Mouse (Mus musculus): Measurements from ENCODE around the gene Fam71e1. TPM values are rescaled to one million over a fixed set of nuclear protein-coding genes. Genes with fewer than 3 reads are reported as not detected.

Gene Fam71e1
- not detected in 2 replicates for total RNA-seq (2014; fragmentation: Nextera tagmentation)
- total RNA-seq (2017), result 0.75 TPM in 1 of 2 replicates, not detected in the other

DNA sequence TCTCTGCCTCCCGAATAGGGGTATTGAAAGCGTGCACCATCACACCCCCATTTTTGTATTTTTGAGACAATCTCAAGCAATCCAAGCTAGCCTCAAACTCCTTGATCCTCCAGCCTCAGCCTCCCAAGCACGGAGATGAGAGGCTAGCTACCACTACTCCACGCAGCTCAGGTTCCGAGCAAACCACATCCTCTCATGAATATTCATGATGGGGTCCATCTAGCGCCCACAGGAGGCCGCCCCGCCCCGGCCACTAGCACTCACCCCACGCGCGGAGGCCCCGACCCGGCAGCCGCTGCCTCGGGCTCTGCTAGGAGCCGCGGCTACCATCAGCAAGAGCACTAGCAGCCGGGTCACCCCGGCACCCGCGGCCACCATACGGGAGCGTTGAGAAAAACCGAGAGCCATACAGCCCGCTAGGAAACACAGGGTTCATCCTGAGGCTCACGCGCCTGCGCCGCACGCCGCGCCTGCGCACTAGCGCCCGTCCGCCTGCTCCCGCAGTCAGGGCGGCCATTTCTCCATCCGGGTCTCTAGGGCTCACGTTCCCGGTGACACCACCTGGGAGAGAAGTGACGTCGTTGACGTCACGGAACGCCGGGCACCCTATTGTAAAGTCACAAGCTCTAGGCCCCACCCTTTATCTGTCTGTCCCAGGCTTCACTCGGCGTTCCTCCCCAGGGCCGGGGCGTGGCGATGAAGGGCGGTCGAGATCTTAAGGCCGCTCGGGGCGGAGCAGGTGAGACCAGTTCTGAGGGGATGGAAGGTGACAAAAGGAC is at the start of gene Fam71e1, which contains the start of gene Emc10:
Fam71e1 (plus strand) TSS at position 590 of the 779 bp plus-strand sequence.
Emc10 (minus strand) TSS at position 538 of the 779 bp plus-strand sequence.
- peak; percentile 95 for ATAC-seq (replicated peaks; ENCODE audit: low FRiP score, low TSS enrichment, poor library complexity, severe bottlenecking)

- ATAC-seq (replicated peaks; ENCODE audit: low FRiP score, low TSS enrichment, poor library complexity, severe bottlenecking), result no peak
Measured at GRCm38 (mm10) chr7:44453256-44453655, 43.1 kb upstream of the Fam71e1 start.

DNA sequence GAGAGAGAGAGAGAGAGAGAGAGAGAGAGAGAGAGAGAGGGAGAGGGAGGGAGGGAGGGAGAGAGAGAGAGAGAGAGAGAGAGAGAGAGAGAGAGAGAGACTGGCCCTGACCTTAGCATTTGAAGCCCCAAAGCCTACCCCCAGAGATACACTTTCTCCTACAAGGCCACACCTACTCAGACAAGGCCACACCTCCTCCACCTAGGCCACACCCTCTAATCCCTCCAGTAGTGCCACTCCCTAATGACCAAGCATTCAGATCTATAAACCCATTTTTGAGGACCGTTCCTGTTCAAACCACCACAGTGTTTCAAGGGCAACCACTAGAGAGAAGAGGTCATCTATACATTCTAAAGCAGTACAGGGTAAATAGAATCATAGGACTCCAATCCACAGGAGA is 40.1 kb upstream of the Fam71e1 start:
- no peak for ATAC-seq (replicated peaks; ENCODE audit: low FRiP score, low TSS enrichment, poor library complexity, severe bottlenecking)

DNA sequence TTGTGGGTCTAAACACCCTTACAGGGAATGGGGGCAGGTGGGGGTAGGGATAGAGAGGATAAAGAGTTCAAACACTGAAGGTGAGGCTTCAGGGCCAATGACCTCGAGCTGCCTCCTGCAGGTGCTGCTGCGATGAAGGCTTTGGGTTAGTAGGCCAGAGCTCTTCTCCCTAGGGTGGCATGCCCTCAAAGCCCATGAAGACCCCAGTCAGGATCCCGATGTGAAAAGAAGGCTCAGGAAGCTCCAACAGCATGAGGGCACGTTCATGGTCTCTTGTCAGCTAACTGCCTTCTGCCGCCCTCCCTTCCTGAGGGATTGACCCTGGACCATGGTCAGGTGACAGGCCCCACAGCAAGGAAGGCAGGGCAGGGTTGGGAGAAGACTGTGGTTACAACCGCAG is 36.3 kb upstream of the Fam71e1 start:
- ATAC-seq (replicated peaks; ENCODE audit: low FRiP score, low TSS enrichment, poor library complexity, severe bottlenecking), result no peak

DNA sequence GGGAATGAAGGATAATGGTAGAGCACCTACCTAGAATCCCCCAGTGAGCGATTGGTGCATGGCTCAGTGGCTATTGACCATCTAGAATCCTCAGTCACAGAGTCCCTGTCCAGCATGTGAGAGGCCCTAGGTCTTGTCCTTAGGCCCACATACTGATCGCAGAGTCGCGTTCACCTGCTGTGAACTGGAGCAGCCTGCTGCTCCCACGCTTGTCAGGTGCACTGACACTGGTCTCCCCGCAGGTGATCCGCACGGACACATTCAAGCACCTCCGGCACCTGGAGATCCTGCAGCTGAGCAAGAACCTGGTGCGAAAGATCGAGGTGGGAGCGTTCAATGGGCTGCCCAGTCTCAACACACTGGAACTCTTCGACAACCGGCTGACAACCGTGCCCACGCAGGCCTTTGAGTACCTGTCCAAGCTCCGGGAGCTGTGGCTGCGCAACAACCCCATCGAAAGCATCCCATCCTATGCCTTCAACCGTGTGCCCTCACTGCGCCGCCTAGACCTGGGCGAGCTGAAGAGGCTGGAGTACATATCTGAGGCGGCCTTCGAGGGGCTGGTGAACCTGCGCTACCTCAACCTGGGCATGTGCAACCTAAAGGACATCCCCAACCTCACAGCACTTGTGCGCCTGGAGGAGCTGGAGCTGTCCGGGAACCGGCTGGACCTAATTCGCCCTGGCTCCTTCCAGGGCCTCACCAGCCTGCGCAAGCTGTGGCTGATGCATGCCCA is 35.4 kb upstream of the Fam71e1 start:
- ATAC-seq (replicated peaks; ENCODE audit: low FRiP score, low TSS enrichment, poor library complexity, severe bottlenecking), result no peak

GRCm38 (mm10) chr7:44461503-44462217 is 34.7 kb upstream of the Fam71e1 start:
- no peak for ATAC-seq (replicated peaks; ENCODE audit: low FRiP score, low TSS enrichment, poor library complexity, severe bottlenecking)

DNA sequence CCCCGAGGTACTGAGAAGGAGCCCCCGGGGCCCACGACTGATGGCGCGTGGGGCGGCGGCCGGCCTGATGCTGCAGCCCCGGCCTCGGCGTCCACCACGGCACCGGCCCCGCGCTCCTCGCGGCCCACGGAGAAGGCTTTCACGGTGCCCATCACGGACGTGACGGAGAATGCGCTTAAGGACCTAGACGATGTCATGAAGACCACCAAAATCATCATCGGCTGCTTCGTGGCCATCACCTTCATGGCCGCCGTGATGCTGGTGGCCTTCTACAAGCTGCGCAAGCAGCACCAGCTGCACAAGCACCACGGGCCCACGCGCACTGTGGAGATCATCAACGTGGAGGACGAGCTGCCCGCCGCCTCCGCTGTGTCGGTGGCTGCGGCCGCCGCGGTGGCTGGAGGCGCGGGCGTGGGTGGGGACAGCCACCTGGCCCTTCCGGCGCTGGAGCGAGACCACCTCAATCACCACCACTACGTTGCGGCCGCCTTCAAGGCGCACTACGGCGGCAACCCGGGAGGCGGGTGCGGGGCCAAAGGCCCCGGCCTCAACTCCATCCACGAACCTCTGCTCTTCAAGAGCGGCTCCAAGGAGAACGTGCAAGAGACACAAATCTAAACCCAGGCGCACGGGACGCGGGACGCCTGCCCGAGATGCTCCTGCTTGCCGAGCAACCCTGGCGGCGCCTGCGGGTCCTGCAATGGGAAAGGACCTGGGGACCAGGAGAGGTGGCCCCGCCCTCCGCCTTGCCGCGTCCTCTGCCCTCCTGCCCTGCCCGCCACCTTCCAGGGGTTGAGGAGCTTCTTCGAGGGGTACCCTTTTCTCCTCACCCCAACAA is 33.9 kb upstream of the Fam71e1 start:
- peak; percentile 71 for ATAC-seq (replicated peaks; ENCODE audit: low FRiP score, low TSS enrichment, poor library complexity, severe bottlenecking)

DNA sequence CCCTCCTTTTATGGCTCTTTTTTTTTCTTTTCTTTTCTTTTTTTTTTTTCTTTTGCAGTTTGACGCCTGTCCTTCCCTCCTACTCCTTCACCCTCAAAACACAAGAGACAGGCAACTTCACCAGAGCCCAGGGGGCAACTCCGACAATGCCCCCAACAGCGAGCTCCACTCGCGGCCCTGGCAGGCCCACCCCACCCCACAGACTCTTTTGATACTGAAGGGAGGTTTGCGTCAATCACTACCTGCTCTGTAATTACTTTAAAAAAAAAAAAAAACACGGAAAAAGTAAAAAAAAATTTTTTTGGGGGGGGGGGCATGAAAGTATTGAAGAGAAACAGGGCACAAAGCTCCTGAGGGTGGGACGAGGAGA is 33.3 kb upstream of the Fam71e1 start:
- ATAC-seq (replicated peaks; ENCODE audit: low FRiP score, low TSS enrichment, poor library complexity, severe bottlenecking), result no peak

DNA sequence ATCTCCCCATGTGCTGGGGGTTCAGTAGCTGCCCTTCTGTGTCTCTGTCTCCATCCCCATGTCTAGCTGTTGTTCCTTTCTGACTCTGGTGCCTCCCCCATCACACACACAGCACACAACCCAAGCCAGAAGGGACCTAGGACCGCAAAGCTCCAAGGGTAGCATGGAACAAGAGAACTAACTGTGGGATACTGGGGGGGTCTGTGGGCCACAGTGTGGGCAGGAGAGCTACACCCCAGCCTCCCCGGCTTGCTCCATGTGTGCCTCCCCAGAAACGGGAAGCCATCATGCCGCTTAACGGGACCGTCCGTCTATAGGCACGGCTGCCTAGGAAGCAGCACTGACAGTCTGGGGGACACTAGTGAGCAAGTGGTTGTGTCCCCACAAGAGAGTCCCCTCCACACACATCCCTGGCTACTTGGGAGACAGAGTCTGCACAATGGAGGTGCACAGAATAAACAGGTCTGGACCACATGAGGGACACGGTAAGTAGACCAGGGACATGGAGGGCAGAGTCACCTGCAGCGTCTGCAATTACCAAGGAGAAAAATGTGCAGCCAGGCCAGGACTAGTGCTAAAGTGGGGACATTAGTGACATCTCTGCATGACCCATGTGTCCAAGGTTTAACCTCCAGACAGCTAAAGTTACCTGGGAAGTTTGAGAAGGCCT is 32.7 kb upstream of the Fam71e1 start:
- no peak for ATAC-seq (replicated peaks; ENCODE audit: low FRiP score, low TSS enrichment, poor library complexity, severe bottlenecking)

DNA sequence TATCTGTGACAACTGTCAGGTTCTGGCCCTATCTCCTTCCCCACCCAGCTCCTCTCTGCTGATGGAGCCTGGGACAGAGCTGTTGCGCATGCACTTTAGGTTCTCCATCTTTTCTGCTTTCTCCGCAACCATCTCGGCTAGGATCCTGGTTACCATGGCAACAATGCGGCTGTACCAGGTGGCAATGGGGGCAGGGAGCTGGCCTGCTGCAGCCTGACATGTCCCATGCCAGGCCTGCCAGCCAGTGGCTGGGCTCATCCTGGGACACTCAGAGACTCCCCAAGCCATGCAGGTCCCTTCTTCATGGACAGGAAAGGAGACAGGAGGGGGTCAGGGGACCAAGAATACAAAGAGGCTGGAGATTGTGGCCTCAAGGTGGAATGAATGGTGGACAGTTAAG is 31.9 kb upstream of the Fam71e1 start:
- ATAC-seq (replicated peaks; ENCODE audit: low FRiP score, low TSS enrichment, poor library complexity, severe bottlenecking), result no peak

DNA sequence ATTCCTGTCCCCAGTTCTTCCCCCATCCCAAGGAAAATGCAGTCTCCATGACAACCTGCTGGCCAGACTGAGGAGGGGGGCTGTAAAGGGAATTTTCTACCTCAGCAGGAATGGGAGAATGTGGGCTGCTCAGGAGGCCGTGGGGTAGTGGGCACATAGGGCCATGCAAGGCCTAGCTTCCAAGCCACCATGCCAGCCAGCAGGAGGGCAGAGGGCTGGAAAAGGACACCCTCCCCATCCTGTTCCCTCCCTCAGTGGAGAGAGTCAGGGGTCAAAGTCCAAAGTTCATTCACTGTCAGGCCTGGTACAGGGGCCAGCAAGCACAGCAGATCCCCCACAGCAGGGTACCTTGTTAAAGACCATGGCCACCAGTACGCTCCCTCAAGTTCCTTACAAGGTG is 31.3 kb upstream of the Fam71e1 start, which contains the start of gene Aspdh:
Aspdh (plus strand) TSS at position 281 of the 400 bp plus-strand sequence.
- ATAC-seq (replicated peaks; ENCODE audit: low FRiP score, low TSS enrichment, poor library complexity, severe bottlenecking), result no peak

DNA sequence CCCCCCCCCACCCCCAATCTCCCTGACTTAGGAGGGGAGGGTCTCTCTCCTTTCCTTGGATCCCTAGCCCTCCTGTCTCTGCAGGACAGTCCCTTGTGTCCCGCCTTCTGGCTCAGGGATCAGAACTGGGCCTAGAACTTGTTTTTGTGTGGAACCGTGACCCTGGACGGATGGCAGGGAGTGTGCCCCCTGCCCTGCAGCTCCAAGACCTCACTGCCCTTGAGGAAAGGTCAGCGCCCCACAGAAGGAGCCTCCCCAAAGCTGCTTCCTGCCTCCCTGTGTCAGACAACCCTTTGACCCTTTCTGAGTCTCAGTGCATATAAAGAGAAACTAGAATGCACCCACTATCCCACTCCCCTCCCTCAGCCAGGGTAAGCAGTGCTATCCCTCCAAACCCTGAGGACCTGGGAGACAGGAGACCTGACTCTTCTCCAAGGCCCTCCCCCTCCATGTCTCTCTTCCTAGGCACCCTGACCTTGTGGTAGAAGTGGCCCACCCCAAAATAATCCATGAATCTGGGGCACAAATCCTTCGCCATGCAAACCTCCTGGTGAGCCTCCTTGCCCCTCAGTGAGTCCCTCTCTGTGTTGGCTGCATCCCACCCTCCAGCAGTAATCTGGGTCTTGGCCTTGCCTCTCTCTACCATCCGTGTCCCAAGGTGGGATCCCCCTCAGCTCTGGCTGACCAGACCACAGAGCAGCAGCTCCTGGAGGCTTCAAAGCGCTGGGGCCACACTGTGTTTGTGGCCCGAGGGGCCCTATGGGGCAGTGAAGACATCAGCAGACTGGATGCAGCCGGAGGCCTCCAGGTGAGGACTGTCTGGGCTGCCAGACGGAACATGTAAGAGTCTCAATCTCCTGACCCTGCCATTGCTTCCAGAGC is 30.1 kb upstream of the Fam71e1 start:
- no peak for ATAC-seq (replicated peaks; ENCODE audit: low FRiP score, low TSS enrichment, poor library complexity, severe bottlenecking)

DNA sequence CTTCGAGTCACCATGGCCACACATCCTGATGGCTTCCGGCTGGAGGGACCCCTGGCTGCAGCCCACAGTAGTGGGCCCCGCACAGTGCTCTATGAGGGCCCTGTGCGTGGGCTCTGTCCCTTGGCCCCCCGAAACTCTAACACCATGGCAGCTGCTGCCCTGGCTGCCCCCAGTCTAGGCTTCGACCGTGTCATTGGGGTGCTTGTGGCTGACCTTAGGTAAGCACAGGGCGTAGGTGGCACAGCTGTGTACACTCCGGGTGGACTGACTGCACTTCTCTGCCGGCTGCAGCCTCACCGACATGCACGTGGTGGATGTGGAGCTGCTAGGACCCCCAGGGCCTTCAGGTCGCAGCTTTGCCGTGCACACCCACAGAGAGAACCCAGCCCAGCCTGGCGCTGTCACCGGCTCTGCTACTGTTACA is 29.5 kb upstream of the Fam71e1 start:
- ATAC-seq (replicated peaks; ENCODE audit: low FRiP score, low TSS enrichment, poor library complexity, severe bottlenecking), result no peak

DNA sequence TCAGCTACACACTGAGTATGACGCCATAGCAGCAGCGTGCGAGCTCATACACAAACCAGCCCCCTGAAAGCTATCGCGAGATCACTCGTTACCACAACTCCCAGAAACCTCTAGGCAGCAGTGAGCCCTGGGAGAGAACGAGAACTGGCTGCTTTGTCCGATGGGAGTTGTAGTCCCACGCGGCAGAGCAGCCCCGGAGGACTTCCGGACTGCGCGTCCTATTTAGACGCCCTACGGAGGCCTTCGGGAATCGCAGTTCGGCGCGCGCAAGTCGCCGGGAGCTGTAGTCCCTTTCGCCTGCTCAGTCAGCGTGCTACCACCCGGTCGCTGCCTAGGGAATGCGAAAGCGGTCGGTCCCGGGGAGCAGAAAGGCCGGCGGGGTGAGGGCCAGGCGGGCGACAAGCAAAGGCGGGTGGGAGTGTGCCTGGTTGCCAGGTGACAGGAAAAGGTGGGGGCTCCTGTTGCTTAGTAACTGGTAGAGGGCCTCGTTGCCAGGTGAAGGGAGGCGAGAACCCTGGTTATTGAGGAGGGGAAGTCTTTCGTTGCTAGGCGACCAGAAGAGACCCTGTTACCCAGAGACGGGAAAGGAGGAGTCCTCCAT is 28.5 kb upstream of the Fam71e1 start, which contains the start of gene Josd2:
Josd2 (plus strand) TSS at position 170 of the 601 bp plus-strand sequence.
- peak; percentile 91 for ATAC-seq (replicated peaks; ENCODE audit: low FRiP score, low TSS enrichment, poor library complexity, severe bottlenecking)

DNA sequence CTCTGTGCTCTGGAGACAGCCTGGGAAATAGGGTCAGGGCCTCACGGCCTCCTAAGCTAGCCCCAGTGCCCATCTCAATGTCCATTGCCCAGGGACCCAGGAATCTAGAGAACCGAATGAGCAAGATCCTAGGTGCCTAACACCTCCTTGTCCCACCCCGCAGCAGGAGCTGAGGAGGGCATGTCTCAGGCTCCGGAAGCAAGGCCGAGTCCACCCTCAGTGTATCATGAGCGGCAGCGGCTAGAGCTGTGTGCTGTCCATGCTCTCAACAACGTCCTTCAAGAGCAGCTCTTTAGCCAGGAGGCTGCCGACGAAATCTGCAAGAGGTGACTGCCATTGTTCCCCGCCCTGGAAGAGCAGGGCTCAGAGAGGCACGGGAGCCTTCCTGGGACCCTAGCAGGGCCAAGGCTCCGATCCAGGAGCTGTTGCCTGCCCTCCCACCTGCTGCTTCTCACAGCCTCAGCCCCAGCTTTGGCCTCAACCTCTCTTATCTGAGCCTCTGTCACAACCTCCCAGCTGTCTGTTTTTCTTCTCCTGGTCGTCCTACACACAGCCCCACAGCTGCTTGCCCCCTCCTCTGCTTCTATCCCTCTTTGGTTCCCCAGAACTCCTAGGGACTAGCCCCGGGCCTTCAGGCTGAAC is 27.6 kb upstream of the Fam71e1 start:
- no peak for ATAC-seq (replicated peaks; ENCODE audit: low FRiP score, low TSS enrichment, poor library complexity, severe bottlenecking)

DNA sequence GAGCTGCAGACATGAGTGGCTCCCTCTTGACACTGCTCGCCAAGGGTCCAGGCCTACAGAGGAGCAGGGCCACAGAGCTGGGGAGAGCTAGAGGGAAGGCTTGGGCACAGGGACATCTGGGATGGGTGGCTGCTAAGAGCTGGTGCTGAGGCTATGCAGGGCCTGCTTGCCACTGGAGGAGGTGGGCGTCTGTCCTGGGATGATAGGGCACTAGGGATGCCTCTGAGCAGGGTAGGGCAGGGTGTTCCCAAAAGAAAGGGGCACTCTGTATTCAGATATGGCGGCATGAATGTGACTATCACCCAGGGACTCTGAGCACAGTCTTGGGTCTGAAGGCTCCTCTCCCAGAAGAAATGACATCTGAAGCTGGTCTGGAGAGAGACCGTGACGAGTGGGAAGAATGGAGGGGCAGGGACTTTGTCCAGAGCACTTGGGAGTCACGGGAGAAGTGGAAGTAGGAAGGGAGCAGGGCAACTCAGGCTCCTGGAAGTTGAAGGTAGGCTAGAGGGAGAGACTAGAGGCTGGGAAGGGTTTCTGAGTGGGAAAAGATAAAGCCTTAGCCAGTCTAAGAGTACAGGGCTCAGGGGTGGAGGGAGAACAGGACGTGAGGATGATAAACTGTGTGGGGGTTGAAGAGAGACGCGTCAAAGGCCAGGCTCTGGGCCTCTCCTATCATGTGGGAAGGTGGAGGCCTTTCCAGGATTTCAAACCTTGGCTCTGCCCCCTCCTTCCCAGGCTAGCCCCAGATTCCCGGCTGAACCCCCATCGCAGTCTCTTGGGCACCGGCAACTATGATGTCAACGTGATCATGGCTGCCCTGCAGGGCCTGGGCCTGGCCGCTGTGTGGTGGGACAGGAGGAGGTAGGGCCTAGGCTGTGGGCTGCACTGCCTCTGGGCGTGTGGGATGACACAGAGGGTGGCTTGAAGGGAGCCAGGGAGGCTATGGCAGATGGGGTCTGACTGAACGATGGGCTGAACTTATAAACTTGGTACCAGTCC is 26.4 kb upstream of the Fam71e1 start:
- ATAC-seq (replicated peaks; ENCODE audit: low FRiP score, low TSS enrichment, poor library complexity, severe bottlenecking), result no peak

Data from megakaryocyte-erythroid progenitor cell, adult 5-6 weeks (primary cell).